Mouse (Mus musculus): ENCODE results near the gene Med29.

DNA sequence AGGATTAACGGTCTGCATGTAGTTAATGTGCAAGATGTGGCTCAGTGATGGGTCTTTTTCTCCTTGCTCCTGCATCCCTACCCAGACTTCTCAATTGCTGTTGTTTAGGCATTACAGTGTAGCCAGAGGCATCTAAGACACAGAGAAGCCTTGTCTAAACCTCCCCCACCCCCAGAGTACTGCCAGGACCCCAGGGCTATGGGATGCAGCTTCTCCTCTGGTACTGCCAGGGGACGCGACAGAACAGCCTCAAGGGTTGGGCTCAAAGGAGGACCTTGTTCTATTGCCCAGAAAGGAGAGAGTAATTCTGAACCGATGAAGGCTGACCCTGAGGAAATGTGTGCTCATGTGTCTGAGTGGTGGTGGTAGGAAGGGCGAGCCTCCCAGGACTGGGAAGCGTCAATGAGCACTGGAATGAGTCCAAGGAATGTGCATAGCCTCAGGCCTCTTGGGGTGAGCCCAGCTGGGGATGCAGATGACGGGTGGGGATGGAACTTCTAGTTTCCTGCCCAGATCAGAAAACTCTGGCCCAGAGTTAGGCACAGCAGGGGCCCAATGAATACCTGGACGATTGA, 25.7 kb upstream of the Med29 start:
- no peak for TF ChIP-seq ZNF384 (IDR thresholded peaks at IDR 0.05; ENCODE audit: low read depth, low read length)
- TF ChIP-seq ZC3H11A (IDR thresholded peaks at IDR 0.05; ENCODE audit: borderline replicate concordance, low read depth, low read length) = no peak
- TF ChIP-seq HCFC1 (IDR thresholded peaks at IDR 0.05; ENCODE audit: borderline replicate concordance, insufficient read depth, low read length) = no peak

All from ES-E14 (cell line).